Mouse (Mus musculus) hindbrain, embryonic 11.5 days (tissue): ENCODE measurements at regions not wholly inside any gene's neighbourhood (a gene's known extent, or its start where the extent isn't known, plus 50 kb on each side); places are given as distances from the start of the nearest gene placed in this dataset.

Experiments
- ATAC-seq: fragments of 200-750 bp; cut with Nextera tagmentation; 2 replicates; pipeline ENCODE4 v1.8.0; 2017; ENCODE audit warnings: mild to moderate bottlenecking, moderate TSS enrichment, moderate library complexity; ENCODE audit not compliant: low FRiP score
- DNase-seq: peaks from one replicate; pipeline ENCODE4 v3.0.0-alpha.2; 2015; ENCODE audit warnings: low spot score
- H3K27ac ChIP-seq: fragments of 300-500 bp; sonication (generic); 2 replicates; pipeline ENCODE4 v1.5.1; 2014; ENCODE audit warnings: mild to moderate bottlenecking, low read depth, low read length
- H3K27me3 ChIP-seq: fragments of 300-500 bp; sonication (generic); 2 replicates; pipeline ENCODE4 v1.6.1; 2014; ENCODE audit warnings: mild to moderate bottlenecking, low read length, moderate library complexity, mixed read lengths; ENCODE audit not compliant: control insufficient read depth, insufficient read depth
- H3K36me3 ChIP-seq: fragments of 300-500 bp; sonication (generic); 2 replicates; pipeline ENCODE4 v1.6.1; 2014; ENCODE audit warnings: mild to moderate bottlenecking, low read length, moderate library complexity, mixed read lengths; ENCODE audit not compliant: control insufficient read depth, insufficient read depth
- H3K4me1 ChIP-seq: fragments of 300-500 bp; sonication (generic); replicated peaks from 2 replicates; pipeline ENCODE4 v1.6.1; 2014; ENCODE audit warnings: low read length, mixed read lengths; ENCODE audit not compliant: control insufficient read depth, insufficient read depth
- H3K4me2 ChIP-seq: fragments of 300-500 bp; sonication (generic); replicated peaks from 2 replicates; pipeline ENCODE4 v1.6.1; 2014; ENCODE audit warnings: mild to moderate bottlenecking, low read depth, low read length
- H3K4me3 ChIP-seq: fragments of 300-500 bp; sonication (generic); 2 replicates; pipeline ENCODE4 v1.5.1; 2014; ENCODE audit warnings: low read depth, low read length
- H3K9ac ChIP-seq: fragments of 300-500 bp; sonication (generic); 2 replicates; pipeline ENCODE4 v1.6.1; 2014; ENCODE audit warnings: low read depth, low read length
- H3K9me3 ChIP-seq: fragments of 300-500 bp; sonication (generic); 2 replicates; pipeline ENCODE4 v1.6.1; 2016; ENCODE audit warnings: low read length; ENCODE audit not compliant: control insufficient read depth
- WGBS: fragments of 180-500 bp; shearing (Covaris S2); extraction: QIAGEN DNeasy Blood & Tissue Kit; methylation state at CpG from one replicate; pipeline ENCODE4 v1.1.7; 2014; 5-methylcytosine and 5-hydroxymethylcytosine counted together

DNA sequence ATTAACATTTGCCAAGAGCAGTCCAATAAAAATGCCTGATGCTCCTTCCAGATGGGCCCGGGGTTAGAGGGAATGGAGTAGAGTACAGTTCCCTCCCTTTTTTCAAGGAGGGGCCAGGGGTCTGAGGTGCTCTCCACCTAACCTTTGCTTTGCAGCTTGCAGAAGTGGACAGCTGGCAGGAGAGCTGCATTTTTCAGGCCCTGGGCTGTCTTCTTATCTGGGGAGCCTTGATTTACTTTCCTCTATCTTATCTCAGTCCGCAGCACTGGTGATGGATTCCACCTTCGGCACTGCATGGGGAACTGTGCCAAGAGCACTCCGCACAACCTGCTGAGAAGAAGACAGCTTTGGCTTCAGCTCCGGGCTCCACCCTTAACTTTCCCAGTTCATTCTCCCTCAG, 74.5 kb upstream of the Cdon start:
- Histone ChIP-seq H3K4me1 (no peaks in the 10 kb centered on the region; the same call in 1 of the 2 replicates), H3K27me3 (0 out of 2 replicates have a peak, but pooled peaks cover 3% of the 10 kb centered on the region), H3K36me3 (no peaks in the 10 kb centered on the region), H3K4me3 (no peak overlapping the region), H3K9me3 (no peaks in the 10 kb centered on the region), H3K9ac (no peak overlapping the region), H3K4me2 (no peak overlapping the region), H3K27ac (no peak overlapping the region)
- DNase-seq = no peak
- ATAC-seq = no peak
- whole genome bisulfite sequencing = 77% methylated on average over 5 of the region's 5 CpGs

DNA sequence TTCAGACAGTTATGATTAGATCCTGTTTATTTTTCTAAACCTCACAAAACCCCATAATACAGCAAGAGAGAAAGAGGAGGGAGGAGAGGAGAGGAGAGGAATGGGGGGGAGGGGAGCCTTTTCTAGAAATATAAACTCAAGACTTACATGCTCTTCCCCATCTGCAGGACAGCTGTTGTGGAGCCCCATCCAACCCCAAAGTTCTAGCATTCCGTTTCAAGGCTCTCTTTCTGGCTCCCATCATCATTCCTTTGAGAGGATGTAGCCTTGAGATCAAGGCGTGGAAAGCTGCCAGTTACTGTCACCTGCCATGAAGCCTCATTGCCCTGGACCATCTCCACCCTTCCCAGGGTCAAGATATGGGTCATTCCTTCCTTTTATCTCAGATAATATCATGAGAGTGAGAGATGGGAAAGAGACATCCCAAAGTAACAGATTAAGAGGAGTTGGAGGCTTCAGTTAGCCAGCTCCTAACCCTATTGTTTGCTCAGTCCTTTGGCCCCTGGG, 70.8 kb upstream of the Cdon start:
- Histone ChIP-seq H3K27ac (no peak overlapping the region), H3K4me1 (no peaks in the 10 kb centered on the region), H3K27me3 (no peaks in the 10 kb centered on the region), H3K4me3 (no peak overlapping the region), H3K9ac (no peak overlapping the region), H3K36me3 (no peaks in the 10 kb centered on the region), H3K4me2 (no peak overlapping the region), H3K9me3 (no peaks in the 10 kb centered on the region)
- 75% methylated on average over 2 of the region's 2 CpGs for WGBS
- ATAC-seq (no peak), DNase-seq (no peak)

DNA sequence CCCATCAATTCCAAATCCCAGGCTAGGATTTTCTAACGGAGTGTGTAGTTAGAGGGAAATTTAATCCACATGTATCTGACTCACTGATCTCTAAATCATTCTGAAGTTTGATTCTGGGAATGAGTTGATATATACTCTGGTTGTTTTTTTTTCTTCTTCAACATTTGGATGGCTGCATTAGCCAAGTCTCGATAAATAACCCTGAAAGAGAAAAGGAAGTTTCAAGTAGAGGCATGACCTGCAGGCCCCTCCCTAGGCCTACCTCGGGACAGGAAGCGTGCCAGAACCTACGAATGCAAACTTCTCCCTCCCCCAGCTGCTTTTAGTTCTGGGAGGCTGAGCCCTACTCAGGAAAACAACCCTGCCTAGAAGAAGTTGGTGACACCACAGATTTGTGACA, 69.4 kb upstream of the Cdon start:
- WGBS = 81% methylated on average over 5 of the region's 5 CpGs
- no peak for DNase-seq

DNA sequence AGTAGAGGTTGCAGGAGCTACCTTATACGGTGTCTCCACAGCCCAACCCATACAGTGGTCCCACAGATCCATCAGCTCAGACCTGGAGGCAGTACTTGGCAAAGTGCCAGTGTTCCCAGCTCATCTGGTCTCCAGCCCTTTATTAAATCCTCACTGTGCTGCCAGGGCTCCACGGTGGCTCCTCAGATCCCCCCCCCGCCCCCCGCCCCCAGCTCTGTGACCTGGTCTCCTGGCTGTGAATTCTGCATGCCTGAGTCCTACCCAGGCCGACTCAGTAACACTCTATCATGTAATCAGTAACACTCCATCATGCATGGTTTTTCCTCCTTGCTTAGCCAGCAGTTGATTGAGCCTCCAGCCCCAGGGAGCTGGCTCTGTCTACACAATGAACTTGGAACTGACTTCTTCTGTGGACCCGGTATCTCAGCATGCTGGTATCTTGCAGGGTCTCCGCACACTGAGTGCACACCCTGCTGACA, 66.2 kb upstream of the Cdon start:
- Histone ChIP-seq H3K36me3 (no peaks in the 10 kb centered on the region), H3K9ac (no peak overlapping the region), H3K4me2 (no peak overlapping the region), H3K9me3 (no peaks in the 10 kb centered on the region), H3K4me3 (no peak overlapping the region), H3K27me3 (no peaks in the 10 kb centered on the region), H3K27ac (no peak overlapping the region), H3K4me1 (no peaks in the 10 kb centered on the region)
- 62% methylated on average over 7 of the region's 7 CpGs for WGBS
- DNase-seq (no peak), ATAC-seq (peak; percentile 49; the same call in 1 of the 2 replicates)

More for the DNA sequence above, 69.4 kb upstream of the Cdon start:
- H3K9ac ChIP-seq = no peak overlapping the region
- no peak overlapping the region for H3K27ac ChIP-seq
- no peak overlapping the region for H3K4me2 ChIP-seq
- H3K27me3 ChIP-seq = no peaks in the 10 kb centered on the region
- no peaks in the 10 kb centered on the region for H3K9me3 ChIP-seq
- no peak overlapping the region for H3K4me3 ChIP-seq
- H3K36me3 ChIP-seq = no peaks in the 10 kb centered on the region
- H3K4me1 ChIP-seq = no peaks in the 10 kb centered on the region
- ATAC-seq = no peak

DNA sequence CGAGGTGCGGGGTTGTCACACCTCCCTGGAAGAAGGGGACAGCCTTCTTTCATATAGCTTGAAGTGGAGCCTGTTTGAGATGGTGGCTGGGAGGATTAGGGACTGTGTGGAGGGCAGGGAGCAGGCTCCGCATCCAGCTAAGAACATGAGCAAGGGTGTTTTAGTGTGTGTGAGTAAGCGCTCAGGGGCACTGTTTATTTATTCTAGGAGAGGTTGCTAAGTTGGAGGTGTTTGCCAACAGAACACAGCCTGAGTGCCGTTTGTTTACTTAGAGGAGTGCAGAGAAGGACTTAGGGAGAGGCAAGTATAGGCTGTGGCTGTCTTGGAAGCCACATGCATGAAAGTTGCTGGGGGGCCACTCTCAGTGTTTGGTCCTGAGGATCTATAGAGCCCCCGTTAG, 61.2 kb upstream of the Cdon start:
- ATAC-seq = no peak
- Histone ChIP-seq H3K9me3 (no peaks in the 10 kb centered on the region), H3K4me2 (no peak overlapping the region), H3K27ac (no peak overlapping the region; the same call in 1 of the 2 replicates), H3K4me1 (peaks cover 10% of the 10 kb centered on the region), H3K27me3 (no peaks in the 10 kb centered on the region), H3K4me3 (no peak overlapping the region), H3K9ac (no peak overlapping the region), H3K36me3 (no peaks in the 10 kb centered on the region)
- WGBS = 53% methylated on average over 6 of the region's 6 CpGs
- no peak for DNase-seq

DNA sequence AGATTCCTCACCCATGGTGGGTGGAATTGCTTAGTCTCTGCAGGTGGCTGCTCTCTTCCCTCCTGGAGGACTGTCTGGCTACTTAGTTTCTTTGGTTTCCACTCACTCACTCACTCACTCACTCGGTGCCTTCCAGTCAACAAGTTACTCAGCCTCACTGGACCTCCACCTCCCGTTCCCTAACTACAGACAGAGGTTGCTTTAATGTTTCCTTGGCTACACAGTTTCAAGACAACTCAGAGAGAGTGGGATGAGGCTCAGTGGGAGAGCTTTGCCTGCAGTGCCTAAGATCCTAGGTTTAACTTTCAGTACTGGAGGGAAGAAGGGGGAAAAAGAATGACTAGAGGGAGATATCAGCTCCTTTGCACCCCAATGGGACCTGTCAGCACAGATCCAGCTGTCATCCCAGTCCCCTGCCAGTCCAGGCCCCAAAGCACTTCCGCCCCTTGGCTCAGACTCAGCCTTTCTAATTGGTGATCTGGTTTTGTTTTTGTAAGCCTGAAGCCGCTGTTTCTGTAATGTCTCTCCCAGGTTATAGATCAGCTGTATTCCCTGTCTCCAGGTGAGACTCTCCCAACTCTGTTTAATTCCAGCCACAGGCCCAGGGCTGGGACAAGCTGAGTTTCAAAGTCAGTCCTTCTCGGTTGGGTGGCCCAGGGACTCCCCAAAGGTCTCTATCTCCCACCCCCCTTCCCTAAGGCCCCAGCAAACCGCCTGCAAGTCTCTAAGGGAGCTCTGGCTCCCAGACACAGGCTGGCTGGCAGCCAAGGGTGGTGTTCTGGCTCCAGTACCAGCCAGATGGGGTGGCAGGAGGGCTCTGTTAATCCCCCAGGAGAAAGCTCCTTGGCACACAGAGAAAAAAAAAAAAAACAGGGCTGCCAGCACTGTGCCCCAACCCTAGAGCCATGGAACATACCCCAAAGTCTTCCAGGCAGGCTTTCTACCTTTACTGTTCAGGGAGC, 60.5 kb upstream of the Cdon start:
- no peak overlapping the region for H3K4me3 ChIP-seq
- no peaks in the 10 kb centered on the region for H3K27me3 ChIP-seq
- no peak overlapping the region for H3K9ac ChIP-seq
- H3K4me2 ChIP-seq = no peak overlapping the region
- no peaks in the 10 kb centered on the region for H3K9me3 ChIP-seq
- 35% methylated on average over 6 of the region's 6 CpGs for WGBS
- no peak for DNase-seq
- peak overlapping the region; percentile 1; the same call in 1 of the 2 replicates for H3K27ac ChIP-seq
- peaks cover 10% of the 10 kb centered on the region for H3K4me1 ChIP-seq
- no peak for ATAC-seq
- H3K36me3 ChIP-seq = no peaks in the 10 kb centered on the region

DNA sequence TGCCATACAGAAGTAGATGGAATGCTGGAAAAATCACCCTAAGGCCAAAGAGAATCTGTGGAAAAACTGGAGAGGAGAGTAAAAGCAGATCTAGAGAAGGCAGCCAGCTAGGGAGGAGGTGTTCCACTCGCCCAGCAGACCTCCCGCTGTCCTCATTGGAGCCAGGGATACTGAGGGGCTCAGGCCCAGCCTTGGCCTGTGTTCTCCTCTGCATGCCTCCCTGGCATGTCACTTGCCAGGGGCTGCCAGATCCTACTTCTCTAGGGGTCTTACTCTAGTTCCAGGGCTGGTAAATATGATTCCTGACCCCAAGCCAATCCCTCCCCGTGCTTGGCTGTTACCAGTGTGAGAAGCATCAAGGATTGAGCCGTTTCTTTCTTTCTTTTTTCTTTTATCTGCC, 59.5 kb upstream of the Cdon start:
- Histone ChIP-seq H3K9me3 (no peaks in the 10 kb centered on the region), H3K4me3 (no peak overlapping the region), H3K27ac (no peak overlapping the region), H3K27me3 (no peaks in the 10 kb centered on the region), H3K9ac (no peak overlapping the region), H3K4me2 (no peak overlapping the region), H3K36me3 (no peaks in the 10 kb centered on the region), H3K4me1 (peaks cover 10% of the 10 kb centered on the region)
- DNase-seq (no peak), ATAC-seq (no peak)
- 37% methylated on average over 4 of the region's 4 CpGs for WGBS

DNA sequence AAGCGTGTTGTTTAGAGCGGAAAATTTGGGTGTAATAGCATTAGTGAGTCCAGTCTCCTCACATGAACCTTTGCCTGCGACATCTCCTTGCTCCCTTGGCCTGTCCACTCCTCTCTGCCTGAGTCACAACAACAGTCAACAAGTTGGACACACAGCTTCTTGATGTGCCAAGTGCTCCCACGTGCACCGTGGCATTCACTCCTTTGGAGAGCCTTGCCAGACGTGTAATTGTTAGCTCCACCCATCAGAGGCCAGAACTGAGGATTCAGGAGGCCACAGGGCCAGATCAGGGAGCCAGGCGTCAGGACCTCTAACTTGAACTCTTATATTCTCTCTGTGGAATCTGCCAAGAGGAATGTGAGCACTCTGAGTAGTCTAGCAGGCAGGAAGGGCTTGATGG, 58.7 kb upstream of the Cdon start:
- peaks cover 10% of the 10 kb centered on the region for H3K4me1 ChIP-seq
- H3K9me3 ChIP-seq = no peaks in the 10 kb centered on the region
- no peak overlapping the region for H3K4me2 ChIP-seq
- 64% methylated on average over 7 of the region's 7 CpGs for WGBS
- H3K36me3 ChIP-seq = no peaks in the 10 kb centered on the region
- ATAC-seq = no peak
- H3K27ac ChIP-seq = no peak overlapping the region
- no peak for DNase-seq
- no peak overlapping the region for H3K9ac ChIP-seq
- no peaks in the 10 kb centered on the region for H3K27me3 ChIP-seq
- H3K4me3 ChIP-seq = no peak overlapping the region

DNA sequence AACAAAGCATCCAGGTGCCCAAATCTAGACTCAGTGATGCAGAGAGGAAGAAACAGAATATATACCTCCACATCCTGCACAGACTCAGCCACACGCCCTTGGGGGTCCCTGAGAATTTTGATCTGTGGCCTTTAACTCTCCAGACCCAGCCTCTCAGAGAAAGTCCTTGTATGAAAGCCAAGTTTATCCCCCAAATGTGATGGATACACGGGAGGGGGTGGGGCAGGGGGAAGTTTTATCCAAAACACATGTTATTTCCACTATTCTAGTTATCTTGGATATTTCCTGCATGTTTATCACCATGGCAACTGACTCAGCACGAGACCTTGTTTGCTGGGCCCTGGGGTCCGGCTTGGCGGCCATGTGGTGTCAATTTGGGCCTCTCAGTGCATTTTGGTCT, 57.8 kb upstream of the Cdon start:
- H3K4me1 ChIP-seq = peaks cover 10% of the 10 kb centered on the region
- WGBS = 54% methylated on average over 5 of the region's 5 CpGs
- DNase-seq = no peak

More for the DNA sequence above, 57.8 kb upstream of the Cdon start:
- Histone ChIP-seq H3K36me3 (no peaks in the 10 kb centered on the region), H3K27me3 (no peaks in the 10 kb centered on the region), H3K4me2 (no peak overlapping the region), H3K4me3 (no peak overlapping the region), H3K27ac (no peak overlapping the region), H3K9me3 (no peaks in the 10 kb centered on the region), H3K9ac (no peak overlapping the region)
- ATAC-seq = no peak
